Mouse (Mus musculus) liver, embryonic 14.5 days (tissue): ENCODE measurements at regions not wholly inside any gene's neighbourhood (a gene's known extent, or its start where the extent isn't known, plus 50 kb on each side); places are given as distances from the start of the nearest gene placed in this dataset.

Source experiments
- CTCF ChIP-seq: IDR thresholded peaks from 2 replicates; pipeline ENCODE4 v1.5.1; 2016; ENCODE audit warnings: antibody characterized with exemption, low read depth, control low read depth
- EP300 ChIP-seq: IDR thresholded peaks from 2 replicates; pipeline ENCODE4 v1.6.1; 2016; ENCODE audit warnings: antibody characterized with exemption, low read depth

- TF ChIP-seq CTCF (no peak), EP300 (no peak)
Observed at GRCm38 (mm10) chr5:4597471-4597870, 160.4 kb downstream of the Fzd1 start.
